Mouse (Mus musculus): ENCODE measurements at regions not wholly inside any gene's neighbourhood (a gene's known extent, or its start where the extent isn't known, plus 50 kb on each side); places are given as distances from the start of the nearest gene placed in this dataset.

DNA sequence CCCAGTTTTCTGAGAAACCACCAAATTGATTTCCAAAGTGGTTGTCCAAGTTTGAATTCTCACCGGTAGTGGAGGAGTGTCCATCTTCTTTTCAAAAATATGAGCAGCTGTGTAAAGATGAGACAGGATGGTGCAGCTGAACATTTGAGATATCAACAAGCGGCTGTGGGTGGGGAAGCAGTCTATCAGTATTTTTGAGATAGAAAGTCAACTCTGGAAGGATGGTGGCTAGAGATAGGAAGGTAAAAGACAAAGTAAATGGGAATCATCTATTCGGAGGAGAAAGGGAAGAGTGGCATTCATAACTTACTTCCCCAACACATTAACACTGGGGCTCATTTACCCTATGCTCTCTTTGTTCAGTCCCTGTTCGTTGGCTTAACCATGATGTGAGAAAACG, 146.9 kb upstream of the Gmnc start:
- DNase-seq (ENCODE audit: low read depth, low spot score): no peak
- H3K27me3 ChIP-seq (ENCODE audit: control insufficient read depth, insufficient read depth, low read length, poor library complexity, severe bottlenecking): no peaks in the 10 kb centered on the region
- H3K36me3 ChIP-seq (ENCODE audit: control insufficient read depth, insufficient read depth, low read length, poor library complexity, severe bottlenecking): no peaks in the 10 kb centered on the region

DNA sequence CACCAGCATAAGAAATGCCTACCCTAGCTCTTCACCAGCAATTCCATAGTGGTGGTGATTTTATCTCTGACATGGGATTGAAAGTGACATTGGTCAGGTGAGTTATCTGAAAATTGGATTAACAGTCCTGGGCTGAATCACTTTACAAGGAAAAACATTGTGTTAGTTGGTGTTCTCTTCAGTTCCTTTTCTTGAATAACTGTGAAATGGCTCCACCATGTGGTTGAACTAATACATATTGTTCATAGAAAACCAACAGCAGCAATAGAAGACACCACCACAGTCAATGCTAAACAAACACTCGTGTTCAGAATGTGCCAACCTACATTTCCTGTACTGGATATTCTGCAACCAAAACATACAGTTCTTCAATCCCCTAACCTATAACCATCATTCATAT, 147.5 kb upstream of the Gmnc start:
- DNase-seq (ENCODE audit: low read depth, low spot score): peak; percentile 42
- Histone ChIP-seq H3K36me3 (ENCODE audit: control insufficient read depth, insufficient read depth, low read length, poor library complexity, severe bottlenecking) (no peaks in the 10 kb centered on the region), H3K27me3 (ENCODE audit: control insufficient read depth, insufficient read depth, low read length, poor library complexity, severe bottlenecking) (no peaks in the 10 kb centered on the region)

GRCm38 (mm10) chr16:27140037-27140436, 148.6 kb upstream of the Gmnc start:
- no peaks in the 10 kb centered on the region for H3K27me3 ChIP-seq (ENCODE audit: control insufficient read depth, insufficient read depth, low read length, poor library complexity, severe bottlenecking)
- peak; percentile 70 for DNase-seq (ENCODE audit: low read depth, low spot score)
- H3K36me3 ChIP-seq (ENCODE audit: control insufficient read depth, insufficient read depth, low read length, poor library complexity, severe bottlenecking): no peaks in the 10 kb centered on the region

- H3K36me3 ChIP-seq (ENCODE audit: control insufficient read depth, insufficient read depth, low read length, poor library complexity, severe bottlenecking): no peaks in the 10 kb centered on the region
- no peaks in the 10 kb centered on the region for H3K27me3 ChIP-seq (ENCODE audit: control insufficient read depth, insufficient read depth, low read length, poor library complexity, severe bottlenecking)
- no peak for DNase-seq (ENCODE audit: low read depth, low spot score)
Measured at GRCm38 (mm10) chr16:27155805-27156204, 151.5 kb upstream of the Ostn start.

DNA sequence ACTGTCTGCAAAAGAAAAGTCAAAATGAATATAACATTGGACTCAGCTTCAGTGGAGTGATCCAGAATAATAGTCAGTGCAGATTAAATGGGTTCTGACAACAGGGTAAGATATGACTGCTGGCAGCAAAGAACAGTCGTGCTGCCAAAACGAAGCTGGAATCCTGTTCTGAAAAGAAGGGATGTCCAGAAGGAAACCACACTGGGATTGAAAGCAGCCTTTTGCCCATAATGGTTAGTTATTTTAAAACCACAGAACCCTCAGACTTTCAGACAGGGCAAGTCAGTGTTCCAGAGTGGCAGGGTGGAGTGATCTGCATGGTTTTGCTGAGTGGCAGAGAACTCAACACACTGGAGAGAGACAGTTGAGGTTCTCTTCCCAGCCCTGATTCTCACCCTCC, 111.6 kb upstream of the Ostn start:
- no peak for DNase-seq (ENCODE audit: low read depth, low spot score)
- Histone ChIP-seq H3K27me3 (ENCODE audit: control insufficient read depth, insufficient read depth, low read length, poor library complexity, severe bottlenecking) (no peaks in the 10 kb centered on the region), H3K36me3 (ENCODE audit: control insufficient read depth, insufficient read depth, low read length, poor library complexity, severe bottlenecking) (no peaks in the 10 kb centered on the region)
